Mouse (Mus musculus) forebrain, embryonic 16.5 days (tissue): Measurements from ENCODE around the gene Gstm4. TPM values are rescaled to one million over a fixed set of nuclear protein-coding genes. Genes with fewer than 3 reads are reported as not detected.
A peak's percentile ranks its signal among the peaks of the same experiment; 100 is the strongest.
"Not testable (repeated sequence)": the region's sequence is repeated elsewhere in the genome, so short reads cannot be mapped to it uniquely, and the experiment has no call there.

Source experiments
- ATAC-seq: fragments of 200-750 bp; cut with Nextera tagmentation; 2 replicates; pipeline ENCODE4 v1.8.0; 2017; ENCODE audit warnings: mild to moderate bottlenecking, moderate library complexity
- H3K27ac ChIP-seq: fragments of 300-500 bp; sonication (generic); 2 replicates; pipeline ENCODE4 v1.5.1; 2014; ENCODE audit warnings: low read length, control low read depth
- H3K27me3 ChIP-seq: fragments of 300-500 bp; sonication (generic); replicated peaks from 2 replicates; pipeline ENCODE4 v1.6.1; 2014; ENCODE audit warnings: low read length; ENCODE audit not compliant: control insufficient read depth, insufficient read depth
- H3K36me3 ChIP-seq: fragments of 300-500 bp; sonication (generic); 2 replicates; pipeline ENCODE4 v1.6.1; 2014; ENCODE audit not compliant: control insufficient read depth, insufficient read depth
- H3K4me1 ChIP-seq: fragments of 300-500 bp; sonication (generic); replicated peaks from 2 replicates; pipeline ENCODE4 v1.6.1; 2014; ENCODE audit warnings: low read length; ENCODE audit not compliant: control insufficient read depth, insufficient read depth
- H3K4me2 ChIP-seq: fragments of 300-500 bp; sonication (generic); 2 replicates; pipeline ENCODE4 v1.6.1; 2014; ENCODE audit warnings: mild to moderate bottlenecking, low read length, control low read depth
- H3K4me3 ChIP-seq: fragments of 300-500 bp; sonication (generic); replicated peaks from 2 replicates; pipeline ENCODE4 v1.5.1; 2014; ENCODE audit warnings: mild to moderate bottlenecking, low read length, control low read depth
- H3K9ac ChIP-seq: fragments of 300-500 bp; sonication (generic); replicated peaks from 2 replicates; pipeline ENCODE4 v1.6.1; 2014; ENCODE audit warnings: low read depth, low read length, control low read depth
- H3K9me3 ChIP-seq: fragments of 300-500 bp; sonication (generic); 2 replicates; pipeline ENCODE4 v1.6.1; 2016; ENCODE audit warnings: low read length; ENCODE audit not compliant: control insufficient read depth
- WGBS: fragments of 180-500 bp; shearing (Covaris S2); extraction: QIAGEN DNeasy Blood & Tissue Kit; methylation state at CpG from one replicate; pipeline ENCODE4 v1.1.7; 2014; 5-methylcytosine and 5-hydroxymethylcytosine counted together
- polyA plus RNA-seq: library from polyadenylated mRNA; unstranded; fragments of >200 nt; fragmentation: Nextera tagmentation; extraction: Ambion mirVana; gene quantifications from 2 replicates; pipeline ENCODE4 v1.2.1, GENCODE M21; 2015

Gene Gstm4
- polyA plus RNA-seq, 1 experiment from 2014 or later = 15.9 TPM

DNA sequence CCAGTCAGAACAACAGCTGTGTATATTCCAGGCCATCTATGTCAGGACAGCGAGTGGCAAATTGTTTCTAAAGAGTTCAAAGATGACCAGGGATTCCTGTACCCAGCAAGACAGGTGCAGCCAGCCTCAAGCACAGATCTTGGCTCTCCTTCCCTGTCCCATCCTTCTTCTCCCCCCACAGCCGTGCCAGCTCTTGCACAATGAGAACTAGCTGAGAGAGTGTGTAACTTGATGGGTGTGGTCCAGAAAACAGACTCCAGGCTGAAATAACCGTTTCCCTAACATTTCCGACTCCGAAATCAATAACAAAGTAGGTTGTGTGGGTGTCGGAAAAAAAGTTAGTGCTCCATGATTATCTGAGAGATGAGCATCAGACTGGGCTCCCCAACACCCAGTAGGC lies 22.0 kb downstream of the Gstm4 start:
- H3K9me3 ChIP-seq = no peaks in the 10 kb centered on the region
- H3K4me2 ChIP-seq = no peak overlapping the region
- H3K27me3 ChIP-seq = no peaks in the 10 kb centered on the region
- H3K9ac ChIP-seq = no peak overlapping the region
- 71% methylated on average over 6 of the region's 6 CpGs for WGBS
- no peak for ATAC-seq
- no peak overlapping the region for H3K4me3 ChIP-seq
- H3K36me3 ChIP-seq = no peaks in the 10 kb centered on the region
- peaks cover 6% of the 10 kb centered on the region for H3K4me1 ChIP-seq
- no peak overlapping the region for H3K27ac ChIP-seq

DNA sequence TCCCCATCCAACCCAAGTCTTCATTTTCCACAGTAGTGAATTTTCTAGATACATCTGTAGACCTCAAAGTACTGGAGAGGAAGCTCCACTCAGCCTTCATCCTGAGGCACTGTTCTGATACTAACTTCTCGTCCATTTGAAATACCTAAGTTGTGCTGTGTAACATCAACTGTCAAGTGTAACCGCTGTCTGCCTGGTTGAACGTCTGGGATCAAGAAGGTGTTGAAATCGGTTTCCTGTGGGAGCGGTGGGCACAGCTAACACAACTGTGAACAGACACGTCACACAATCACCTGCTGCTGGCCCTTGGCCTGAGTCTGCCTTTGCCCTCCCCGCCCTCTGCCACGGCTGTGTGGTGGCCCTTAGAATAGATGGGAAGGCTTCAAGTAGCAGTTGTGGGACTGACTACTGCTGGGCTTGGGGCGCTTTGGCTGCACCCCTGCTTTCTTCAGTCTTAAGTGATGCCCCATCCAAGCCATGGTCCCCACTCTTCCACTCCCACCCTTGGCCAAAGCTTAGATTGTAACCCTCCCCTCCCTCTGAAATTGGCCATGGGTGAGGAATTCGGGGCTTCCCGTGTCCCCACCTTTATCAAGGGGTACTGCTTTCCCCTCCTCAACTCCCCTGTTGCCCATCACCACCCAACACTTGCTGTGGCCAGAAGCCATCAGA lies 24.2 kb downstream of the Gstm4 start:
- WGBS = 87% methylated on average over 11 of the region's 11 CpGs
- ATAC-seq, H3K4me1 ChIP-seq, H3K27me3 ChIP-seq, H3K4me3 ChIP-seq, H3K9me3 ChIP-seq, H3K9ac ChIP-seq, H3K4me2 ChIP-seq, H3K27ac ChIP-seq, H3K36me3 ChIP-seq: not testable (repeated sequence)

DNA sequence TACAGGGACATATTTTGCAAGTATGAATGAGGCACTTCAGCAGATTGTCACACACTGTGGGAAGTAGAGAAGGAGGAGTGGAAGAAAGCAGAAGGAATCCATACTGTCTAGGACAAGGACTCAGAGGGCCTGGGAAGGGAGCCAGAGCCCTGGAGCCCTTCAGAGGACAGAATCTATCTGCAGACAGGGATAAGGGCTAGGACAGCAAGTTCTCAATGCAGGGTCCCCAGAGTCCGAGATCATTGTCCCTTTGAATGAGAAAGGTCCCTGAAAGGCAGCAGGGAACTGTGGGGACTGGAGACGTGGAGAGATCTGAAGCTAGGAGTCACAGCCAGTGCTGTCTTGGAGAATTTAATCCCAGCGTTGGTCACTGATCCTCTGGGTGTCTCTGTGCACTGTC lies 25.5 kb downstream of the Gstm4 start:
- ATAC-seq, H3K4me1 ChIP-seq, H3K9ac ChIP-seq, H3K4me2 ChIP-seq, H3K9me3 ChIP-seq, H3K36me3 ChIP-seq, H3K4me3 ChIP-seq, H3K27me3 ChIP-seq, H3K27ac ChIP-seq: not testable (repeated sequence)
- 65% methylated on average over 3 of the region's 3 CpGs for WGBS

DNA sequence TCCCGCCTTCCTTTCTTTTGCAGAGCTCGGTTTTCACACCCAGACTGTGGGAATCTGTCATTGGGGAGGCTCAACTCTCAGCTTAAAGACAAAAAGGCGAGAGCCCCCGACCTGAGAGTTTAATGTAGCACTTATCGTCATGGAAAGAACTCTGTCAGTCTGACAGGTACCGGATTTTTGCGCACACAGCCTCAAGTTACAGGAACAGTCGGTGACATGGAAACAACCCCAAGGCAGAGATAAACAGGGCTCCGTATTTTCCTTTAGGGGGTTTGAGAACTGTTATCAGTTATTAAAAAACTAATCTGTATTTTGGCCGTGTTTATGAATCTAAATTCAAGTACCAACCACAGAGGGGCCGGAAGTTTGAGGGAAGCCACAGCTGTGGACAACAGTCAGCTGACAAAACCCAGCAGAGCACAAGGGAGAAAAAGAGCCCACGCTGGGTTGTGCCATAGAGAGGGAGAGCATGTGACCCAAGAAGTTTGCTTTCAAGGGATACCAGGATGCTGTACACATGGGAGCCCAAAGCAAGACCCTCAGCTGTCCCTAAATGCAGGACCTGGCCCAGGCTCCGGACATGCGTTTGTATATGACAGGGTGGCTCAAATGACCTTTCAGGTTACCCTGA lies 26.4 kb downstream of the Gstm4 start:
- Histone ChIP-seq H3K27ac (no peak overlapping the region), H3K9ac (peak overlapping the region; percentile 48), H3K36me3 (no peaks in the 10 kb centered on the region), H3K4me2 (peak overlapping the region; percentile 72), H3K9me3 (no peaks in the 10 kb centered on the region), H3K4me3 (peak overlapping the region; percentile 45), H3K4me1 (peaks cover 10% of the 10 kb centered on the region), H3K27me3 (no peaks in the 10 kb centered on the region)
- ATAC-seq = no peak
- 24% methylated on average over 14 of the region's 14 CpGs for WGBS

GRCm38 (mm10) chr3:108017473-108018189 lies 27.1 kb downstream of the Gstm4 start, which contains the start of gene Gstm1:
TSS of gene Gstm1 (minus strand) at chr3:108017973.
- under 1% methylated on average over 31 of the region's 31 CpGs for WGBS
- Histone ChIP-seq H3K4me2 (peak within 1 kb of the TSS; percentile 72), H3K9ac (peak within 1 kb of the TSS; percentile 48), H3K4me1 (peaks cover 13% of the 10 kb centered on the region), H3K27me3 (no peaks in the 10 kb centered on the region), H3K4me3 (peak within 1 kb of the TSS; percentile 45), H3K27ac (peak within 1 kb of the TSS; percentile 68), H3K9me3 (no peaks in the 10 kb centered on the region), H3K36me3 (no peaks in the 10 kb centered on the region)
- ATAC-seq = peak; percentile 96

GRCm38 (mm10) chr3:108016468-108016867 lies 28.2 kb downstream of the Gstm4 start:
- 83% methylated on average over 5 of the region's 5 CpGs for WGBS

DNA sequence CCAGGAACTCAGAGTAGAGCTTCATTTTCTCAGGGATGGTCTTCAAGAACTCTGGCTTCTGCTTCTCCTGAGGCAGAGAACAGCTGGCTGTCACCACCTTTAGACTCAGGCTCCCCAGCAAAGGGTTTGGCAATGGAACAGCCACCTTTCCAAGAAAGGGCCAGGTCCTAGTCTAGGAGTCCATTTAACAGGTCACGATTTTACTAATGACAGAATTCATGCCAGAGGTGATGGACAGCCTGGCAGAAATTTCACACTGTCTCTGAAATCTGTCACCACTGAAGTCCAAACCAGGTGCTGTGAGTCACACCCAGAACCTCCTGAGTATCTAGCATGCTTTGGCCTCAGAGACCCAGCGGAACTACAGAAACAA lies 29.7 kb downstream of the Gstm4 start:
- 96% methylated on average over 2 of the region's 2 CpGs for WGBS
- no peak overlapping the region for H3K9ac ChIP-seq
- no peak overlapping the region for H3K4me3 ChIP-seq

More at GRCm38 (mm10) chr3:108016468-108016867, 28.2 kb downstream of the Gstm4 start:
- H3K9me3 ChIP-seq, H3K4me3 ChIP-seq, H3K4me2 ChIP-seq, H3K27me3 ChIP-seq, H3K36me3 ChIP-seq, H3K9ac ChIP-seq, ATAC-seq, H3K27ac ChIP-seq: not testable (repeated sequence)
- peaks cover 13% of the 10 kb centered on the region for H3K4me1 ChIP-seq

DNA sequence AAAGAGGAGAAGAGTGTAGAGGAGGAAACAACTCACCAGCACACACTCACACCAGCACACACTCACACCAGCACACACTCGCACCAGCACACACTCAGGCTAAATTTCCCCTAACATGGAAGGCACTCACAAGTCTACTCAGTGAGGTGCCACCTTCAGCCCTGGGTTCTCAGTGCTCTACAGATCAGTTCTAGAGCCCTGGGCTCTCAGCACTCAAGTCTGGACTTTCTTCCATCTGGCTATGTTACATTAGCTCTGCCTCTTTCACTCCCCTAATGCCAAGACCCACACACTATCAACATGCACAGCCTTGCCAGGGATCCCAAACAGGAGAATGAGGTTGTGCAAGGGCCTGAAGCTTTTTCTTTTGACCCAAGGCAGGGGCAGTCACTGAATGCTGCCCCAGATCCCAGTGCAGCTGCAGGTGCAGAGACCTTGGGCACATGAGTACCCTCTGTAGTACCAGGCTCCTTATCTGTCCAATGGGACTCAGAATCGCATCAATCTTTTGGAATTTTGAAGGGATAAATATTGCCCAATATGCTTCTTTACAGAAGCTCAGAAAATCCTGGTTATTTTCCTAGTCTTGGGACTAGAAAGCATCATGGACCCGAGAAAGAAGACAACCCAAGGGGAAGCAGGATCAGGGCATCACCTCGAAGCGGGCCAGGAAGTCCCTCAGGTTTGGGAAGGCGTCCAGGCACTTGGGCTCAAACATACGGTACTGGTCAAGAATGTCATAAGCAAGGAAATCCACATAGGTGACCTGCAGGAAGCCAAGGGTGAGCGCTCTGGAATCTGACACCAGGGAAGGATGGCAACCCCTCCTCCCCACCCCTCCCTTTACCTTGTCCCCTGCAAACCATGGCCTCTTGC lies 30.4 kb downstream of the Gstm4 start:
- WGBS = 90% methylated on average over 7 of the region's 8 CpGs

More for the DNA sequence above, 29.7 kb downstream of the Gstm4 start:
- no peak for ATAC-seq
- Histone ChIP-seq H3K9me3 (no peaks in the 10 kb centered on the region), H3K27me3 (no peaks in the 10 kb centered on the region), H3K4me1 (peaks cover 13% of the 10 kb centered on the region), H3K36me3 (no peaks in the 10 kb centered on the region), H3K27ac (no peak overlapping the region), H3K4me2 (no peak overlapping the region)

More for the DNA sequence above, 30.4 kb downstream of the Gstm4 start:
- Histone ChIP-seq H3K9ac (no peak overlapping the region), H3K27ac (no peak overlapping the region), H3K4me3 (no peak overlapping the region), H3K9me3 (no peaks in the 10 kb centered on the region), H3K4me2 (no peak overlapping the region), H3K4me1 (peaks cover 13% of the 10 kb centered on the region), H3K36me3 (no peaks in the 10 kb centered on the region), H3K27me3 (no peaks in the 10 kb centered on the region)
- no peak for ATAC-seq
